Mouse (Mus musculus): ENCODE data around the gene Maml2.

GRCm38 (mm10) chr9:13688997-13689396 is 391.2 kb downstream of the Maml2 start:
- TF ChIP-seq CTCF (conservative IDR thresholded peaks at IDR 0.05; ENCODE audit: low read length) = no peak
- TF ChIP-seq POU5F1 (IDR thresholded peaks at IDR 0.05; ENCODE audit: borderline replicate concordance, low read length) = no peak
- no peak for TF ChIP-seq NANOG (IDR thresholded peaks at IDR 0.05; ENCODE audit: borderline replicate concordance, low read length)

Measured in E14TG2a.4 (cell line).